ENCODE assay signal across 13 mouse cellular contexts in the genomic region with DNA sequence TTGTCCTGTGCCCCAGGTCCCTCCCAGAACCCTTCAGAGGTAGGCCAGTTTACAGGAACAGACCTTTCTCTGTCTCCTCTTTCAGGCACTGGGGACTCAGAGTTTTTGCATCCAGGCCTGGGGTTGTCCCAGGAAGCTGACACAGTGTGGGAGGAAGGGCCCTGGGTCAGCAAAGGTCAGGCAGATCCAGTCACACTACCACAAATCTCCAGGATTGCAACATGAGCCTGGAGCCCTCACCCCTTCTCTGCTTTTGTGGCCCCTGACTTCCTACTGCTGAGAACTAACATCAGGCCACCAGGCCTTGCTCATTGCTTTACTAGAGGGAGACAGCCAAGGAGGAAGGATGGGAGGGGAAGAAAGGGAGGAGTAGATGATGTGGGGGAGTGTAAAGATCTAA. TPM values are rescaled to one million over a fixed set of nuclear protein-coding genes. Genes with fewer than 3 reads are reported as not detected.
A peak's percentile ranks its signal among the peaks of the same experiment; 100 is the strongest.
DNase-seq lines count a peak whose midpoint lies in the region; ATAC-seq and TF ChIP-seq lines count a peak whose summit lies in the region.
"Had no signal": no experiment of that assay in that cellular context is flagged by ENCODE, and none has a peak within 500 bp of the region (broad histone marks: within the 10 kb centered on the region; RNA-seq: fewer than 3 reads in every experiment).

No protein-coding gene starts in this region.

- no peak overlapping the region for H3K27ac ChIP-seq in intestine, embryonic 16.5 days (ENCODE audit: low read length)
- H3K27ac ChIP-seq in intestine, embryonic 15.5 days = no peak overlapping the region
- no peak overlapping the region for H3K27ac ChIP-seq in kidney, adult 2 months (ENCODE audit: insufficient read depth, low read depth, low read length)
- H3K27ac ChIP-seq: stomach, embryonic 15.5 days had no signal

- H3K9ac ChIP-seq in intestine, embryonic 16.5 days (ENCODE audit: low read depth, low read length) = 0 out of 2 replicates have a peak overlapping the region, but pooled peaks have one; percentile 33
- no peak overlapping the region for H3K9ac ChIP-seq in intestine, embryonic 15.5 days
- H3K9ac ChIP-seq: stomach, embryonic 15.5 days had no signal

- no peak overlapping the region for H3K4me2 ChIP-seq in intestine, embryonic 16.5 days (ENCODE audit: low read depth, low read length)
- H3K4me2 ChIP-seq in intestine, embryonic 15.5 days (replicated peaks) = no peak overlapping the region
- H3K4me2 ChIP-seq: stomach, embryonic 15.5 days had no signal

- no peak for ATAC-seq in intestine, embryonic 16.5 days
- no peak for ATAC-seq in intestine, embryonic 15.5 days
- ATAC-seq: intestine, postnatal 0 days had no signal

- no peaks in the 10 kb centered on the region for H3K36me3 ChIP-seq in intestine, embryonic 16.5 days (ENCODE audit: control insufficient read depth, insufficient read depth, low read length)
- no peaks in the 10 kb centered on the region for H3K36me3 ChIP-seq in intestine, embryonic 15.5 days
- H3K36me3 ChIP-seq in kidney, adult 2 months (ENCODE audit: control insufficient read depth, insufficient read depth, low read length) = no peaks in the 10 kb centered on the region
- H3K36me3 ChIP-seq: stomach, embryonic 15.5 days had no signal

- H3K9me3 ChIP-seq in intestine, embryonic 16.5 days (ENCODE audit: control insufficient read depth, low read length) = no peaks in the 10 kb centered on the region
- no peaks in the 10 kb centered on the region for H3K9me3 ChIP-seq in intestine, embryonic 15.5 days
- H3K9me3 ChIP-seq: stomach, embryonic 15.5 days had no signal

- DNase-seq in kidney, adult 2 months = peak; percentile 69
- peak; percentile 46 for DNase-seq in liver
- DNase-seq in monocyte, adult 2 months (ENCODE audit: low read depth in 1 of 2, low spot score in 2 of 2) = peak; percentile 60 to 67
- no peak for DNase-seq in layer of hippocampus, postnatal 10 days (ENCODE audit: low spot score in 2 of 2)
- DNase-seq in ovary, postnatal 10 days (ENCODE audit: low spot score) = no peak
- DNase-seq in urinary bladder, postnatal 25 days (ENCODE audit: low spot score) = no peak
- DNase-seq: heart, postnatal 36 days; right cerebral cortex, adult 18-20 months; thymus, postnatal 4 days had no signal

- no peaks in the 10 kb centered on the region for H3K27me3 ChIP-seq in intestine, embryonic 16.5 days (replicated peaks; ENCODE audit: control insufficient read depth, insufficient read depth, low read length)
- no peaks in the 10 kb centered on the region for H3K27me3 ChIP-seq in intestine, embryonic 15.5 days (replicated peaks)
- H3K27me3 ChIP-seq in kidney, adult 2 months (replicated peaks; ENCODE audit: control insufficient read depth, insufficient read depth, low read length) = no peaks in the 10 kb centered on the region
- H3K27me3 ChIP-seq: stomach, embryonic 15.5 days had no signal

- peaks cover 34% of the 10 kb centered on the region for H3K4me1 ChIP-seq in intestine, embryonic 16.5 days (ENCODE audit: control insufficient read depth, insufficient read depth, low read length)
- H3K4me1 ChIP-seq in intestine, embryonic 15.5 days (replicated peaks) = peaks cover 23% of the 10 kb centered on the region
- no peaks in the 10 kb centered on the region; the same call in 1 of the 2 replicates for H3K4me1 ChIP-seq in kidney, adult 2 months (ENCODE audit: control insufficient read depth, insufficient read depth, low read length)

- no peak for TF ChIP-seq POLR2A in kidney, adult 2 months (IDR thresholded peaks at IDR 0.05; ENCODE audit: low read depth, low read length)

- TF ChIP-seq CTCF in kidney, adult 2 months (conservative IDR thresholded peaks at IDR 0.05; ENCODE audit: insufficient read depth, insufficient read length, low read depth, low read length) = no peak

- no peak overlapping the region for H3K4me3 ChIP-seq in intestine, embryonic 16.5 days (ENCODE audit: low read length)
- no peak overlapping the region for H3K4me3 ChIP-seq in intestine, embryonic 15.5 days (replicated peaks)
- no peak overlapping the region for H3K4me3 ChIP-seq in kidney, adult 2 months (ENCODE audit: insufficient read depth, low read depth, low read length)
- H3K4me3 ChIP-seq: stomach, embryonic 15.5 days had no signal

RNA-seq across cellular contexts. Expression of gene Ikbke, which starts 2.6 kb away (rescaled TPM):
- polyA plus RNA-seq in intestine, embryonic 16.5 days (2015; fragmentation: Nextera tagmentation; extraction: Ambion mirVana) = 13.0 and 13.8 TPM in 2 replicates
- polyA plus RNA-seq in intestine, embryonic 15.5 days (2015; fragmentation: Nextera tagmentation; extraction: Ambion mirVana) = 7.3 and 9.6 TPM in 2 replicates
- polyA plus RNA-seq in kidney, adult 2 months (2012; rRNA removed) = 7.6 and 10.5 TPM in 2 replicates
- 1 to 10 TPM; 2.5 to 3.6 TPM for total RNA-seq in layer of hippocampus, postnatal 10 days (2021)

RNA-seq across cellular contexts. Expression of gene Rassf5, which starts 31.8 kb away (rescaled TPM):
- polyA plus RNA-seq in intestine, embryonic 16.5 days (2015; fragmentation: Nextera tagmentation; extraction: Ambion mirVana) = 3.5 and 4.1 TPM in 2 replicates
- polyA plus RNA-seq in intestine, embryonic 15.5 days (2015; fragmentation: Nextera tagmentation; extraction: Ambion mirVana) = 2.8 and 3.1 TPM in 2 replicates
- polyA plus RNA-seq in kidney, adult 2 months (2012; rRNA removed) = 3.8 and 5.7 TPM in 2 replicates
- total RNA-seq in layer of hippocampus, postnatal 10 days (2021) = 10 to 100 TPM; 20.0 to 21.0 TPM

Comparison
In these comparisons a context has a peak if more than half of its experiments do, and no peak if none do; other contexts are left out.
1. DNase-seq: peak in kidney, adult 2 months (single experiment), liver (single experiment) and monocyte, adult 2 months (2 of 2); none in layer of hippocampus, postnatal 10 days (0 of 2), ovary, postnatal 10 days (single experiment) and urinary bladder, postnatal 25 days (single experiment).